Mouse (Mus musculus) right cerebral cortex, postnatal 10 days (tissue): ENCODE results near the gene Lrwd1.
A peak's percentile ranks its signal among the peaks of the same experiment; 100 is the strongest.
"Not testable (repeated sequence)": the region's sequence is repeated elsewhere in the genome, so short reads cannot be mapped to it uniquely, and the experiment has no call there.

Experiments used
- DNase-seq, 2 experiments: peaks; one replicate each; pipeline ENCODE4 v3.0.0; 2021; ENCODE audit warnings: low spot score in 2 of 2

The Lrwd1 gene

DNA sequence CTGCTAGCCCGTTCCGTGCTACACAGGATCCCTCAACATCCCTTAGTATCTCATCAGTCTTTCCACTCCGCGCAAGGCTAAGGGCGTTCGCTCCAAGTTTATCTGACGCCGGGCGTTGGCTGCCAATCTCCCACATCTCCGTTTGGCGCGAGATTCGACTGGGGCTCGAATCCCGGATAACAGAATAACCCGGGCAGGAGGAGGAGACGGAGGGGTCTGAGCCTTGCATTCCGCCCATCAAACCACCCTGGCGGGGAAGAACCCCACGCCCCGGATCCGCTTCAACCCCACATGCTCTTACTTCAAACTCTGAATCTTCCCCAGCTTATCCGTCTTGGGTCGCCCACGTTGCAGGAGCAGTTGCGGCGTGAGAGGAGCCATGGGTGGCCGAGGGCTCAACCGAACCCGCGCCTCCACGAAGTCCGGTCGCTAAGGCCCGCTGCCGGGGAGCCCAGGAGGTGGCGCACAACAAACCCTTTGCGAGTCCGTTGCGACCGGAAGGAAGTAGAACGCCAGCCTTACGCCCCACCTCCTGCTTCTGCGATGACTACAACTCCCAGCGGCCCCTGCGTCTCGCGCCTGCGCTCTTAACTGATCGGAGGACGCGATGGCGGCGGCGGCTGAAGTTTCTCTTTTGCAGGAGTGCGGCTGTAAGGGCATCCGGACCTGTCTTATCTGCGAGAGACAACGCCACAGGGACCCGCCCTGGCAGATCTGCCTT lies at the start of gene Lrwd1, which contains the start of gene Alkbh4:
Gene Lrwd1, minus strand, starts transcription at position 504 of the 721 bp plus-strand sequence.
Gene Alkbh4, plus strand, starts transcription at position 576 of the 721 bp plus-strand sequence.
- peak; percentile 98 for DNase-seq

DNA sequence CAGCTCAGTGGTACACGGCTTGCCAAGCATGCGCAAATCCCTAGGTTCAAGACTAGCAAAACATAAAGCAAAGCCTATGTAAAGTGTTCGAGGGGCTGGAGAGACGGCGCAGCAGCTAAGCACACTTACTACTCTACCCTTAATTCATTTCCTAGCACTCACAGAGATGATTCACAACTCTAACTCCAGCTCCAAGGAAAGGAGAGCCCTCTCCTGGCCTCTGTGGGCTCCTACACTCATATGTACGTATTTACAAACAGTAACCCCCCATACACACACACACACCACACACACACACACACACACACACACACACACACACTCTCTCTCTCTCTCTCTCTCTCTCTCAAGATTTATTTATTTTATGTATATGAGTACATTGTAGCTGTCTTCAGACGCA lies 47.9 kb upstream of the Lrwd1 start:
- no peak for DNase-seq

DNA sequence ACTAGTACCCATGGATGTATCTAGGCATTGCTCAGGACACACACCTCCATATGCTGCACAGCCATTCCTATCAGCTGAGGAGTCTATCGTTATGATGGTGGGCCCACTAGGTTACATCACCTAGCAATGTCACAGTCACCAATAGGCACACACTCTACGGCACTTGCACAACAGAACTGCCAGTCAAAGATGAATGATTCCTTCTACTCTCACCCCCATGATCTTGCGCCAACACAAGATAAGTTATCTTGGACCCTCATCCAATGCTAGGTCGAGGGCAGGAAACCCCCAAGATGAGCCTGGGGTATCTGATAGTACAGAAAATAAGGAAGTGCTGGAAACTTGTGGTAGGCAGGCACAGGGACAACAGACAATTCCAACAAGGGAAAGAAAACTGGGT lies 47.0 kb upstream of the Lrwd1 start:
- no peak for DNase-seq

DNA sequence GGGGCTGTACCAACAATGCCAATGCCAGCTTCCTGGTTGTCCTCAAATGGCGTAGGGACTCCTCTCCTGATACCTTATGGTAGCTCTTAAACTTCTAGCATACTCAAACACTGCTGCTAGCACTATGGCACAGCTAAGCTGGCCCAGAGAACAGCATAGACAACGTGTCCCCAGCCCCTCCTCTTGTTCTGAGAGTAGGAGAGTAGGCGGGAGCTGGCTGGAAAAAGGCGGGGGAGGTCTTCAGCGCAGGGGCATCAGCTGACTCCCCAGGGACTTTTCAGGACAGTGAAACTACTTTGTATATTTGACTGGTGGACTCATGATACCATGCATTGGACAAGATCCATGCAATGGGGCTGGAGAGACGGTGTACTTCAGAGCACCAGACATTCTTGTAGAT lies 46.2 kb upstream of the Lrwd1 start:
- DNase-seq, result no peak

DNA sequence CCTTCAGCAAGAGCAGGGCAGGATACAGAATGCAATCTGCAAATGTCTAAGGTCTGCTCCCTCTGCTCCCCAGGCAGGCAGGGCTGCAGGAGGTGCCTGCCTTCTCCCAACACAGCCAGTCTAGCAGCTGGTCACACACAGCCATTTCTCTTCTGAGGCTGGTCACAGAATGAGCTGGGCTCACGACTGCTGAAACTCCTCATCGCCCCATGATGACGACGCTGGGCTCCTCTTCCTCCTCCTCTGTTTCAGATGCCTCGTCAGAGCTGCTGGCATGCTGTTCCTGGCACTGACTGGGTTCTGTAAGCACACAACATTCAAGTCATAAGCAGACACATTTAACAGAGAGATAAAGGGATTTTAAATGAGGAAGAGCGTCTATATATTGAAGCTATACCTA lies 45.3 kb upstream of the Lrwd1 start:
- DNase-seq, result no peak

DNA sequence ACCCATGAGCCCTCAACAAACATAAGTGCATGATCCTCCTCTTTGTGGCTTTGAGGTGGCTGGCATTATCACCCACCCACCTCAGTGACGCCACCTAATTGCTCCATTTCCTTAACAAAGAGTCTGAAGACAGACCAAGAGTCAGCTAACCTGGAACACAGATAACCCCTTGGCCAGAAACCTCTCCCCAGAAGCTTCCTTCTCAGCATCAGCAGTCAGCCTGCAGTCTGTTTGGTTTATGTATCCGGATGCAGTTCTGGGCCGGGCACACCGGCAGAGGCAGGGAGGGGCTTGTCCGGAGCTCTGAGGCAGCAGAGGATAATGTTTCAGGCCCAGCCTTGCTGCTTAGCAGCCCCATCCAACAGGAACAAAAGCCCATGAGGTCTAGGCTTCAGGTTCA lies 43.7 kb upstream of the Lrwd1 start:
- DNase-seq, result no peak

DNA sequence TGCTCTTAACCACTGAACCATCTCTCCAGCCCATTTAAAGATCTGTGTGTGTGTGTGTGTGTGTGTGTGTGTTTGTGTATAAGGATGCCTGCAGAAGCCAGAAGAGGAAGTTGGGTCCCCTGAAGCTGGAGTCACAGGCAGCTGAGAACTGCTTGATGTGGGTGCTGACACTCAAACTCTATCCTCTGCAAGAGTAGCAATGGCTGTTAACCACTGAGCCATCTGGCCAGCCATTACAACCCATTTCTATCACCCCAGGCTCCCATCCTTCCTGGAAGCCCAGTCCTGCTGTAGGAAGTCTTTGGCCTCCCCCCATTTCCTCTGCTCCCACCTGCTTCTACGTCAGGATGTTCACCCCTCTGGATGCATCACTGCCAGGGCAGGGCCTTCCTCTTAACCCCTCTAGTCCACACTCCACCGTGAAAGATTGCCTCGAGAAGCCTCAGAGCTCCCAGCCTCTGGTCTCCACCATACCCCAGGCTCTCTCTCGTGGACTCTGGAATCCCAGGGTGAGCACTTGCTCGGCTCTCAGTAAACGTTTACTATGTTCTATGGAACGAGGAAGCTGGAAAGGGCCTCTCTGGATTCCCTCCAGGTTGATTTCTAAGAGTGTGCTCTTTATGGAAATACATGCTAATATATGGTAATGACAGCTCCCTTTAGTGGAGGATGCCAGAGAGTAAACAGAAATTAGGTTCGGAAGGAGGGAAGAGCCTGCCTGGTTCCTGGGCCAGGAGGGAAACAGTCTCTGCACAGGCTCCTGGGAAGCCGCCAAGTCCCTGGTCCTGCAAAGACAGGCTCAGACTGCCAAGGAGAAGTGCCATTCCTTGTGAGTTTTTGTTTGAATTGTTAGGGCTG lies 38.0 kb upstream of the Lrwd1 start:
- DNase-seq, result peak; percentile 88

DNA sequence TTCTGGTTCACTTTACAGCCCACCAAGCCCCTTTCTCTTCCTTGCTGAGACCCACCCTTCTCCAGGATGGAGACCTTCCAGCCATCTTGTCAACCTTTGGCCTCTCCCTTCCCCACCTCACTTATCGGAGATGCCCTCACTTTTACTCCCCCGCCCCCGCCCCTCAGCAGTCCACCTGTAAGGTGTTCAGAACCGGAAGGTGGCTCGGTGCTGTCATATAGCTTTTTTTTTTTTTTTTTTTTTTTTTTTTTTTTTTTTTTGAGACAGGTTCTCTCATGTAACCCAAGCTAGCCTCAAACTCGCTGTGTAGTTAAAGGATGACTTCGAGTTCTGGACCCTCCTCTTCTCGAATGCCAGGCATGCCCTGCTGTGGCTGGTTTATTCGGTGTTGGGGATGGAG lies 37.1 kb upstream of the Lrwd1 start:
- no peak for DNase-seq

DNA sequence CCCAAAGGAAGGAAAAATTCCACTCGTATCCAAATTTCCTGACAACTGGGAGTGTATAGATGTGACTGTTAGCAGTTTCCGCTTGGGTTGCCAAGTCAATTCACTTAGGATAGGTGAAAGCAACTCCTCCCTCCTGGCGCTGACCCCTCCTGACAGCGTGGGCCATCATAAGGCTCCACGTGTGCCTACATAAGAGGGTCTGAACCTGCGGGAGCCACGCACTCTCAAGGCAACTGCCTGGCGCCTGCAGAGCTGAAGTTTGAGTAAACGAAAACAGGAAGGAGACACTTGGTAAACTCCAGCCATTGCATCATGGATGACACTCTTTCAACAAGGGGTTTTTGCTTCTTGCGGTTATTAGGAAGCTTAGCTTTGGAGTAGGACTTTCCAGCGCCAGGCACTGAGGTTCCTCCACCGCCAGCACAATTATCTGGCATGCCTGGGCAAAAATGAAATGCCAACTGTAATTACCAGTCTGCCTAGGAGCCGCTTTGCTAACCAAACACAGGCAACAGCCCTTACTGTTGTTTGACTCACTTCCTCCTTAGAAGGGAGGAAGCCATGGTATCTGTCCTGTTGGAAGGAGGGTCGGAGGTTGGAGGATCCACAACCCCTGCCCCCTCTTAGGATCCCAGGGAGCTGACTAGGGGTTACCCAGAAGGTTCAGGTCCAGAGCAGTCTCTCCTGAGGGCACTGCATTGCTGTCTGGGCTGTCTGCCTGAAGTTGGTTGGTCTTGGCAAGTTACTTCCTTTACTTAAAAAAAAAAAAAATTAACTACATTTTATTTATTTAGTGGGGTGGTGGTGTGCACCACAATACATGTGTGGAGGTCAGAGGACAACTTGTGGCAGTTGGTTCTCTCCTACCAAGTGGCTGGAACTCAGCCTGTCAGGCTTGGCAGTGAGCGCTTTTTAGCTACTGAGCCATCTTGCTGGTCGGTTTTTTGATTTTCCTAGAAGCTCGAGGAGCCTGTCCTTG lies 35.8 kb upstream of the Lrwd1 start:
- no peak for DNase-seq

DNA sequence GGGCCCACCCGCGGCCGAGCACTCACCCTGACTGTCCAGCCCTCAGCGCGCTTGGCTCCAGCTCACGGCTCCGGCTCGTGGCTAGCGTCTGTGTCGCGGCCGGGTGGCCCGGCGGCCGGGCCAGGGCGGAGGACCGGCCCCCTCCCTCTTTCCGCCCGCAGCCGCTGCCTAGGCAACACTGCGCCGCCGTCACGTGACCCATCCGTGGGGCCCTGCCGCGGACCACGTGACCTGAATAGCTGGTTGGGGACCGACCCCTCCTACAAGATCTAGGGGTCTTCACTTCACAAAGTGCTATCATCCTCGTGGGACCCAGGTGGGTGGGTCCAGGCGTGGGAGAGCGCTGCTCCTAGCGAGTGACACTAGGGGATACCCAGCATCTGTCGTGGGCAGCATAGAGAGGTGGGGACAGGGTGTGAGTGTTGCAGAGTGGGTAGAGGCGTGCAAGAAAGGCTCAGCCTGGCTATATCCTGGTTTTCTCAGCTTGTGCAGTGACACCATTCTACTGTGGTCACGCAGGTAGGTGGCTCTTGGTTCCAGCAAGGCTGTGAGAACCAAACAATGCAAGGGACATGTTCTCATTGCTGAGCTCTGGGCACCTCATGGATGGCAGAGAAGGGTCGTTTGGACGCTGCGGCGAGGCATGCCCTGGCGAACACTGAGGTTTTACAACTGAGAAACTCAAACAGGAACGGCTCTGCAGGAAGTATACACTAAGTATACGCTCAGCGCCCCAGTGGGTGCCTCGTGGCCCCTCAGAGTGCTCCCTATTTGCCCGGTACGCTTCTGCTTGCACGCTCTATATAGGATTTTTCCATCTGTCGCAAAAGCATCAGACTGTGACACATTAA lies 34.9 kb upstream of the Lrwd1 start, which contains the start of gene Orai2:
Gene Orai2, minus strand, starts transcription at position 202 of the 851 bp plus-strand sequence.
- DNase-seq, result peak; percentile 92 to 94

DNA sequence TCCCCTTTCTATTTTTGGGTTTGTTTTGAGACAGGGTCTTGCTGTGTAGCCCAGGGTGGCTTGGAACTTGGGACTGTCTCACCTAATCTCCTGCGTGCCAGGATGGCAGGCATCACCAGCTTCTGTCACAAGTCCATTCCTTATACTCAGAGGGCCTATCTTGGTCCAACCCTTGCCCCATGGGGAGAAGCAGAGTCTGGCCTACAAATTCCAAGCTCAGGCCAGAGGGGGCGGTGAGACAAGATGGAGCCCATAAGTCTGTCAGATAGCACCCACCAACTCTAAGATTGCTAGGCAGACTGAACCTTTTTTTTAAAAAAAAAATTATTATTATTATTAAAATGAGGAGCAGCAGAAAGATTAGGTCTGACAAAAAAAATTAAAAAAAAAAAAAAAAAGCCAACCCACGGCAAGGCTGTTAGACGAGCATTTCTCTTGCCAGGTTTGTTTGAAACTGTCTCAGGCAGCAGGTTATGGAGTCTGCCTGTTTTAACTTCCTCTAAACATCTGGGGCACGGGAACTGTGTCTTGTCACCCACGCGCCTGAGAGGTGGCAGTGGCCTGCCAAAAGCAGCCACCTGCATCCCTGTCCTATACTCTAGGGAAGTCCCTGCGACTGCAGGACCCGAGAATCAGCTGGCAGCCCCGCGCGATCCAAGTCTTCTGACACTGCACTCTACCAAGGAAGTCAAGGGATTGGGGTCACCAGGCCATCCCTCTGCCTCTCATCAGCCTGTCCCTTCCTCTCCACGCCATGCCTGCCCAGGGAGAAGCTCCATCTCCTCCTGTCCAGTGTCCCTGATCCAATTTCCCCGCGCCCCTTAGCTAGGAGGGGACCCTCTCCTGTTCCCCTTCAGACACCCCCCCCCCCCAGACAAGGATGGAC lies 34.0 kb upstream of the Lrwd1 start:
- peak; percentile 51 to 69 for DNase-seq

DNA sequence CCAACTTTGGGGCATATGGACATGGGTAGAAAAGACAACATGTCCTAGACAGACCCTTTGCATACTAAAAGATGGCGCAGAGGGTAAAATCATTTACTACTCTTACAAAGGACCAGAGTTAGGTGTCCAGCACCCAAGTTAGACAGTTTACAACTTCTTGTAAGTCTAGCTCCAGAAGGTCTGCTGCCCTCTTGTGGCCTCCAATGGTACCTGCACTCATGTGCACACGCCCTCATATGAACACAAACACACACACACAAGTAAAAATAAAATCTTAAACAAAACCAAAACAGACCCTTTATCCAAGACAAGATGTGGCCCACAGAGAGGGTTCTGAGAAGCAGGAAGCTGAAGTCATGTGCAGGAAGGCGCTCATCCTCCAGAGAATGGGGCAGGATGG lies 32.2 kb upstream of the Lrwd1 start:
- no peak for DNase-seq

DNA sequence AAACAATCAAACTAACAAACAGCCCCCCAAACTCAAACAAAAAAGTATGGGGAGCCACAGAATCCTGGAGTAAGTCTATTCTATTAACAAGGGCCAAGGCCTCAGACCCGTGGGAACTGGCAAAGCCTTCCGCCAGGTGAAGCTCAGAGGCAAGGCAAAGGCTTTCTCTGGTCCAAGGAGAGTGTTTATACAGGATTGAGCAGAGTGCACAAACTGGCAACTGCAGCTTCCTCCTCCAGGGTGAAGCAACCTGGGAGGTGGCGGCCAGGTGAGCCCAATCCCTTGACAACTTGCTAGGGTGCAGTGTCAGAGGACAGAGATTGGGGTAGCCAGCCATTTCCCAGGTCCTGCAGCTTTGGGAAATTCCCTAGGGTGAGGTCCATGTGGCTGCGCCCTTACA lies 31.4 kb upstream of the Lrwd1 start:
- DNase-seq, result no peak

DNA sequence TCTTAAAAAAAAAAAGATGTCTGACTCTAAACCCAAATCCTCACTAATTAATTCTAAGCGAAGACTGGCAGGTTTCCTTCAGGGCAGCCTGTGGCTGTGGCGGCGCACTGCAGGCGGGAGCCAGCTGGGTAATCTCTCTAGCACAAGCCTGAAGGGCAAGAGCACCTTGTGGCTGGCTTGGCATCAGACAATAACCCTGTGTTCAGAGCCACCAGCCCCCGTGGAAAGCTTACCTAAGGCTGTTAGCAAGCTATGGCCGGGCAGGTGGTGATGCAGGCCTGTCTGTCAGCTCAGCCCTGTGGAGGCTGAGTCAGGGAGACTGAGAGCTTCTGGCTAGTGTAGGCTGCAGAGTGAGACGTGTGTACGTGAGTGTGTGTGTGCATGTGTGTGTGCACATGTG lies 29.4 kb upstream of the Lrwd1 start:
- DNase-seq, result no peak

DNA sequence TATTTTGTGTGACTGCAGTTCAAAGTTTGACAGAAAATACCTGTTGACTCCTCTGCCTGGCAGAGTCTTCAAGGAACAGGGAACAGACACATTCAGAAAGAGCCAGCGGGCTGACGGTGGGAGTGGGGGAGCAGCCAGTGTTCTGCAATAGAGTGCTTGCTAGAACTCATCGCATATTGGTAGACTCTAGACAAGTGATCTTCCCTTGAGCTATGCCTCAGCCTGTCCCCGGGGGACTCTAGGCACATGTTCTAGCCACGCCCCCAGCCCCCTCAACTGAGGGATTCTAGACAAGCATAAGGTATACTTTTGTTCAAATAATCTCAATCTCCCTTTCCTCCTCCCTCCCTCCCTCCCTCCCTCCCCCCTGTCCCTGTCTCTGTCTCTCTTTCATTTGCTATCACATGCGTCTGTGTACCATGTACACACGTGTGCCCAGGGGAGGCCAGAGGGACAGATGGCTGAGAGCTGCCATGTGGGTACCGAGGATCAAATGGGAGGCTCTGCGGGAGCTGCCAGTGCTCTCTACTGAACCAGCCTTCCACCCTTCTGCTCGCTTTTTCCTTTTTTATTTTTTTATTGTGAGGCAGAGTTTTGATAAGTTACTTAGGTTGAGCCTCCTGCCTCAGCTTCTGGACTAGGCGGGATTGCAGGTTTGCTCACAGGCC lies 28.1 kb upstream of the Lrwd1 start:
- no peak for DNase-seq

DNA sequence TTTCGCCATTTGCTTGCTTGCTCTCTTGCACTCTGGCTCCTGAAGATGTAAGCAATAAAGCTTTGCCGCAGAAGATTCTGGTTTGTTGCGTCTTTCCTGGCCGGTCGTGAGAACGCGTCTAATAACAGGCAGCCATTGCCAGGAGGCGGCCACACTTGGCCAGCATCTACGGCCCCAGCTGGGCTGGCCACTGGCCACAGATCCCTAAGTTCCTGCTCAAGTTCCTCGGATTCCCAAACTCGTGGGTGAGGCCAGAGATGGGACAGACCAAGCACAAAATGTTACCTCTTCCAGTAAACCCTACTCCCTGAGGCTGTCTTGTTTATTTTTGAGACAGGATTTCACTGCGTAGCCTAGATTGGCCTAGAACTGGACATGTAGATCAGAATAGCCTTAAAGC lies 24.2 kb upstream of the Lrwd1 start:
- DNase-seq, result not testable (repeated sequence)

DNA sequence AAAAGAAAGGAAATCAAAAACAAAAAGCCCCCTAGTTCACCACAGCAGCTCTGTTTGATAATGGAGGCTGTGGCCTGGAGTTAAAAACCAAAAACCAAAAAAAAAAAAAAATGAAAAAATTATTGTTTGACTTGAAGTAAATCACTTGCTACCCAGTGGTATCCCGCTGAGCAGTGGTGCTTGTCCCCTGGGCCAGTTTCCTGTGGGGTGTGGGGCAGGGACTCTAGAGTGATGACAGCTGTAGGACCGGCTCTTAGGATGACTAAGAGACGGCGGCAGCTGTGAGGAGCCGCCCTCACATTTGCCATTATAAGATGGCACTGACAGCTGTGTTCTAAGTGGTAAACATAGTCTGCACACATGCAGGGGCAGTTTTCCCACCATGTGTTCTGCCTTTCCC lies 19.5 kb upstream of the Lrwd1 start:
- no peak for DNase-seq

DNA sequence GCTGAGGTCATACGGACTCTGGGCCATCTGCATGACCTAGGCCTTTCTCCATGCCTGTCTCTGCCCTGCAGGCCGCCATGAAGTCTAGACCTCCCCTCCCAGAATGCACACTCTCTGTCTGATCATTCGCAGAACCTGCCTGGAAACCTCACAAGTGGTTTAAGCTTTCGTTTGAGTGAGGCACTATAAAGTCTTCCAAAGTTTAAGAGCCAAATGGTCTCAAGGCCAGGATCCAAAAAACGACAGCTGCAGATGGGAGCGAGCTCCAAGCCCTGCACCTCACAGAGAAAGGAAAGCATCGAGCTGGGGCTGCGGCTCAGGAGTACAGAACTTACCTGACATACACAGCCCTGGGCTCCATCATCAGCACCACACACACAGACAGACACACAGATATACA lies 16.5 kb upstream of the Lrwd1 start:
- DNase-seq, result no peak

DNA sequence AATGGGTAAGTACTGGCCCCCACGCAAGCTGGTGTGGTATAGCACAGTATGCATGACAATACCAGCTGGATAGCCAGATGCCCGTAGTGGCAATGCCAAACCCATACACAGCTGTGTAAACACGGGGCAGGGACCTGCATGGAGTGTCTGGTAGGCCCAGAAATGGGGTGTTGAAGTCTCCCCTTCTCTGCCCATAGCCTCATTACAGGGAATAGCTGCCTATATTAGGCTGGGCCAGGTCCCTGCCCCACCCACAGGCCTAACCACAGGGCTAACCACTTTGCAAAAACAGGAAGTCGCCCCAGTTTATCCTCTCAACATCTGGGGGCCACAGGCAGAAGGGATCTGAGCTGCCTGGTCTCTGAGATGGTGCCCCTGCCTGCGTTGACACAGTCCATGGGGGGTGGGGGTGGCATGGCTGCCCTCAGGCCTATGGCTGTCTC lies 13.3 kb upstream of the Lrwd1 start:
- not testable (repeated sequence) for DNase-seq
